Mouse (Mus musculus): ENCODE results near the gene Rnf166. TPM values are rescaled to one million over a fixed set of nuclear protein-coding genes. Genes with fewer than 3 reads are reported as not detected.

Gene Rnf166
- total and polyA plus RNA-seq, 3 experiments, result 7.7 to 13.0 (median 8.5) TPM

GRCm38 (mm10) chr8:122444058-122444748 lies 31.7 kb downstream of the Rnf166 start (continued):
- no peak for TF ChIP-seq RCOR1 (conservative IDR thresholded peaks at IDR 0.05; ENCODE audit: low read depth, low read length)
- no peak for TF ChIP-seq MYC (IDR thresholded peaks at IDR 0.05; ENCODE audit: low read depth, low read length)
- no peak for TF ChIP-seq USF1 (IDR thresholded peaks at IDR 0.05; ENCODE audit: low read depth, low read length)

GRCm38 (mm10) chr8:122443262-122444006 lies 32.4 kb downstream of the Rnf166 start, which contains the start of gene Mvd:
Gene Mvd, minus strand, starts transcription at chr8:122443422.
- in situ Hi-C loops (cut with MboI; ENCODE audit: low pct_ligation_motif_present, low pct_unique_long_range_greater_than_20kb, low sequenced_read_pairs), result loop anchor here (25.0 kb wide), 1 partner anchor 856 kb away; the partner anchor contains the start of genes Fbxo31 and Map1lc3b
- Histone ChIP-seq H3K4me2 (ENCODE audit: insufficient read depth, low read depth, poor library complexity, severe bottlenecking) (peak within 1 kb of the TSS; percentile 89), H3K27me3 (replicated peaks) (no peaks in the 10 kb centered on the region), H3K4me3 (replicated peaks in 1 of 3; ENCODE audit: low read depth in 2 of 3, low read length in 2 of 3, poor library complexity in 1 of 3) (peak within 1 kb of the TSS; percentile 74 to 81 (median 75)), H3K36me3 (replicated peaks in 1 of 2; ENCODE audit: control insufficient read depth in 1 of 2, insufficient read depth in 1 of 2, low read length in 1 of 2) (peaks cover 14 to 30% of the 10 kb centered on the region in 2 experiments), H3K9ac (ENCODE audit: insufficient read depth, low read depth) (peak within 1 kb of the TSS; percentile 72), H3K4me1 (ENCODE audit: control insufficient read depth in 1 of 2, insufficient read depth in 2 of 2) (peaks cover 4 to 37% of the 10 kb centered on the region in 2 experiments; a peak in 3 of 4 replicates), H3K79me2 (replicated peaks; ENCODE audit: control insufficient read depth, extremely low read depth, insufficient read depth, poor library complexity, severe bottlenecking) (no peaks in the 10 kb centered on the region), H3K27ac (ENCODE audit: insufficient read depth, low read depth) (peak within 1 kb of the TSS; percentile 54), H3K9me3 (replicated peaks; ENCODE audit: low read length) (peaks cover 4% of the 10 kb centered on the region)
- dilution Hi-C loops (cut with MboI; ENCODE audit: extremely low pct_ligation_motif_present, extremely low pct_unique_long_range_greater_than_20kb, low sequenced_read_pairs), result no loop called here
- DNase-seq (ENCODE audit: extremely low read depth), result peak; percentile 99
- TF ChIP-seq MXI1 (IDR thresholded peaks at IDR 0.05; ENCODE audit: low read depth, low read length) (peak; percentile 76), IRF4 (IDR thresholded peaks at IDR 0.05; ENCODE audit: low read depth, low read length) (0 out of 2 replicates have a peak, but pooled peaks have one; percentile 35), USF1 (IDR thresholded peaks at IDR 0.05; ENCODE audit: low read depth, low read length) (no peak), MEF2A (IDR thresholded peaks at IDR 0.05; ENCODE audit: borderline replicate concordance, low read depth, low read length) (no peak; the same call in 1 of the 2 replicates), ETS1 (conservative IDR thresholded peaks at IDR 0.05; ENCODE audit: low read depth, low read length) (no peak; the same call in 1 of the 2 replicates), EP300 (IDR thresholded peaks at IDR 0.05; ENCODE audit: low read length) (no peak), NELFE (IDR thresholded peaks at IDR 0.05; ENCODE audit: low read depth, low read length) (peak; percentile 93), MAZ (IDR thresholded peaks at IDR 0.05; ENCODE audit: low read depth, low read length) (peak; percentile 58), JUN (IDR thresholded peaks at IDR 0.05; ENCODE audit: insufficient read depth, low read depth, low read length) (no peak), KAT2A (IDR thresholded peaks at IDR 0.05; ENCODE audit: insufficient replicate concordance, low read length) (no peak), MAX (IDR thresholded peaks at IDR 0.05; ENCODE audit: low read length) (0 out of 2 replicates have a peak, but pooled peaks have one; percentile 9), ELF1 (IDR thresholded peaks at IDR 0.05; ENCODE audit: low read depth, low read length) (peak; percentile 55), POLR2A (IDR thresholded peaks at IDR 0.05; ENCODE audit: low read depth, low read length) (peak; percentile 93), UBTF (IDR thresholded peaks at IDR 0.05; ENCODE audit: low read depth, low read length) (0 out of 2 replicates have a peak, but pooled peaks have one; percentile 1), NRF1 (IDR thresholded peaks at IDR 0.05; ENCODE audit: low read depth, low read length) (peak; percentile 100), TBP (conservative IDR thresholded peaks at IDR 0.05; ENCODE audit: low read depth, low read length) (peak; percentile 87), BHLHE40 (IDR thresholded peaks at IDR 0.05; ENCODE audit: low read depth, low read length) (0 out of 2 replicates have a peak, but pooled peaks have one; percentile 4), E2F4 (IDR thresholded peaks at IDR 0.05; ENCODE audit: insufficient replicate concordance, low read depth, low read length) (no peak), ZKSCAN1 (IDR thresholded peaks at IDR 0.05; ENCODE audit: borderline replicate concordance, low read depth, low read length) (no peak), USF2 (conservative IDR thresholded peaks at IDR 0.05; ENCODE audit: low read depth, low read length) (no peak), TCF12 (IDR thresholded peaks at IDR 0.05; ENCODE audit: low read depth, low read length) (peak; percentile 75), HCFC1 (IDR thresholded peaks at IDR 0.05; ENCODE audit: low read depth, low read length) (peak; percentile 60), ZC3H11A (IDR thresholded peaks at IDR 0.05; ENCODE audit: low read depth, low read length) (no peak), RCOR1 (conservative IDR thresholded peaks at IDR 0.05; ENCODE audit: low read depth, low read length) (no peak), CHD1 (IDR thresholded peaks at IDR 0.05; ENCODE audit: low read depth, low read length) (no peak), POLR2AphosphoS2 (IDR thresholded peaks at IDR 0.05; ENCODE audit: low read depth, low read length) (peak; percentile 89), CTCF (conservative IDR thresholded peaks at IDR 0.05 in 1 of 2, IDR thresholded peaks at IDR 0.05 in 1 of 2; ENCODE audit: low read depth in 2 of 2, low read length in 2 of 2) (peak in 1 of 2 experiments; percentile 52; a peak in 2 of 4 replicates), MAFK (IDR thresholded peaks at IDR 0.05; ENCODE audit: insufficient replicate concordance, low read length) (no peak), GABPA (IDR thresholded peaks at IDR 0.05; ENCODE audit: insufficient replicate concordance, low read depth, low read length) (no peak), CHD2 (IDR thresholded peaks at IDR 0.05; ENCODE audit: low read length) (0 out of 2 replicates have a peak, but pooled peaks have one; percentile 33), MYC (IDR thresholded peaks at IDR 0.05; ENCODE audit: low read depth, low read length) (peak; percentile 78), SIN3A (IDR thresholded peaks at IDR 0.05; ENCODE audit: low read length) (peak; percentile 89; the same call in 1 of the 2 replicates), PAX5 (IDR thresholded peaks at IDR 0.05; ENCODE audit: low read length) (no peak)

All from CH12.LX (cell line).